27 mouse cellular contexts compared by ENCODE assay signal in the genomic region with DNA sequence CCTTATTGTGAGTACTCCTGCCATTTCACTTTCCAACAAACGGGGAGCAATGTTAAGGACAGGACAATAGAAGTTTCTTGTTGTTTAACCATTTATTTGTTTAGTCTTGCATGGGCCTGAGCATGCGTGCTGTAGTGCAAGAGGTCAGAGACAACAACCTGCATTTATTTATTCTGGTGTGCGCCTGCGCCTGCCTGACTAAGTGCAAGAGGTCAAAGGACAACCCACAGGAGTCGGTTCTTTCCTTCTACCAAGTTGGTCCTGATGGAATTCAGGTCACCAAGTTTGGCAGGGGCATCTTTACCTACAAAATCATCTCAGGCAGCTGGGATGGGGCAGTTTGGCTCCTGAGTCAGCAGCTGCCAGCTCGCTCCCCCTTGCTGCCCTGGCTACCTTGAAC. TPM values are rescaled to one million over a fixed set of nuclear protein-coding genes. Genes with fewer than 3 reads are reported as not detected.
A peak's percentile ranks its signal among the peaks of the same experiment; 100 is the strongest.
DNase-seq lines count a peak whose midpoint lies in the region; ATAC-seq and TF ChIP-seq lines count a peak whose summit lies in the region.
"Had no signal": no experiment of that assay in that cellular context is flagged by ENCODE, and none has a peak within 500 bp of the region (broad histone marks: within the 10 kb centered on the region; RNA-seq: fewer than 3 reads in every experiment).

No protein-coding gene starts in this region.

- TF ChIP-seq POLR2A in liver, adult 2 months (IDR thresholded peaks at IDR 0.05; ENCODE audit: extremely low read depth, insufficient read depth, low read length) = no peak

- H3K9me3 ChIP-seq in kidney, embryonic 15.5 days (replicated peaks) = no peaks in the 10 kb centered on the region
- H3K9me3 ChIP-seq: embryonic facial prominence, embryonic 13.5 days; forebrain, embryonic 12.5 days; forebrain, embryonic 15.5 days; heart, embryonic 12.5 days; heart, embryonic 15.5 days; hindbrain, embryonic 10.5 days; hindbrain, embryonic 13.5 days had no signal

- H3K4me1 ChIP-seq in kidney, embryonic 15.5 days = no peaks in the 10 kb centered on the region
- H3K4me1 ChIP-seq in liver, adult 2 months (ENCODE audit: control insufficient read depth, insufficient read depth, low read length) = peaks cover 2% of the 10 kb centered on the region; the same call in 1 of the 2 replicates
- H3K4me1 ChIP-seq: embryonic facial prominence, embryonic 10.5 days; embryonic facial prominence, embryonic 13.5 days; forebrain, embryonic 12.5 days; forebrain, embryonic 15.5 days; heart, embryonic 12.5 days; heart, embryonic 15.5 days had no signal

- no peak for TF ChIP-seq CTCF in liver, adult 2 months (IDR thresholded peaks at IDR 0.05; ENCODE audit: low read depth, low read length)

- H3K79me2 ChIP-seq in liver, adult 2 months (ENCODE audit: control insufficient read depth, insufficient read depth, low read length) = no peaks in the 10 kb centered on the region

- ATAC-seq in kidney, embryonic 15.5 days (replicated peaks; ENCODE audit: low FRiP score) = no peak
- ATAC-seq: activated CD4-positive, CD25-positive, alpha-beta regulatory T cell, adult 4 months; forebrain, embryonic 15.5 days had no signal

- no peaks in the 10 kb centered on the region for H3K27me3 ChIP-seq in kidney, embryonic 15.5 days
- no peaks in the 10 kb centered on the region for H3K27me3 ChIP-seq in liver, adult 2 months (ENCODE audit: control insufficient read depth, insufficient read depth, low read length)
- H3K27me3 ChIP-seq: embryonic facial prominence, embryonic 13.5 days; forebrain, embryonic 12.5 days; forebrain, embryonic 15.5 days; heart, embryonic 12.5 days; heart, embryonic 15.5 days; hindbrain, embryonic 13.5 days had no signal

- peaks cover 38% of the 10 kb centered on the region for H3K36me3 ChIP-seq in kidney, embryonic 15.5 days
- H3K36me3 ChIP-seq in liver, adult 2 months (ENCODE audit: control insufficient read depth, insufficient read depth, low read length) = peaks cover 2% of the 10 kb centered on the region; the same call in 1 of the 2 replicates

- peak; percentile 53 for DNase-seq in kidney, adult 11 months
- peak; percentile 50 to 51 for DNase-seq in kidney, adult 8-10 months
- no peak for DNase-seq in kidney, postnatal 10 days
- DNase-seq in liver, adult 2 months (ENCODE audit: extremely low read depth, low read depth, low spot score) = peak; percentile 45
- DNase-seq in liver = no peak
- DNase-seq: adrenal gland, adult 8-10 months; adrenal gland, postnatal 25 days; cerebellum, adult 11-12 months; cerebellum, adult 8-10 months; cerebellum, postnatal 10 days; cerebellum, postnatal 36 days; embryo, embryonic 11 days; gastrocnemius, postnatal 25 days; heart, adult 18-20 months; heart, postnatal 10 days; heart, postnatal 36 days had no signal

- WGBS in kidney, embryonic 15.5 days = 77% methylated on average over 6 of the region's 6 CpGs
- WGBS in liver, adult 2 months = 37% methylated on average over 6 of the region's 6 CpGs

- no peak overlapping the region for H3K4me2 ChIP-seq in kidney, embryonic 15.5 days
- H3K4me2 ChIP-seq: embryonic facial prominence, embryonic 13.5 days; forebrain, embryonic 12.5 days; forebrain, embryonic 15.5 days; heart, embryonic 12.5 days; heart, embryonic 15.5 days; hindbrain, embryonic 13.5 days had no signal

- H3K4me3 ChIP-seq in kidney, embryonic 15.5 days (replicated peaks) = no peak overlapping the region
- H3K4me3 ChIP-seq in liver, adult 2 months (ENCODE audit: insufficient read depth, low read depth, low read length) = no peak overlapping the region
- H3K4me3 ChIP-seq: embryonic facial prominence, embryonic 10.5 days; embryonic facial prominence, embryonic 13.5 days; erythroblast, embryonic 14.5 days; forebrain, embryonic 12.5 days; forebrain, embryonic 15.5 days; heart, embryonic 12.5 days; heart, embryonic 15.5 days; hindbrain, embryonic 10.5 days; hindbrain, embryonic 13.5 days had no signal

- H3K27ac ChIP-seq in kidney, embryonic 15.5 days = no peak overlapping the region
- H3K27ac ChIP-seq in liver, adult 2 months (replicated peaks; ENCODE audit: insufficient read depth, low read depth, low read length) = no peak overlapping the region
- H3K27ac ChIP-seq: embryonic facial prominence, embryonic 10.5 days; embryonic facial prominence, embryonic 13.5 days; forebrain, embryonic 12.5 days; forebrain, embryonic 15.5 days; heart, embryonic 15.5 days; hindbrain, embryonic 10.5 days; hindbrain, embryonic 13.5 days had no signal

- no peak overlapping the region for H3K9ac ChIP-seq in kidney, embryonic 15.5 days
- no peak overlapping the region for H3K9ac ChIP-seq in liver, adult 2 months (ENCODE audit: low read depth, low read length)
- H3K9ac ChIP-seq: embryonic facial prominence, embryonic 13.5 days; forebrain, embryonic 12.5 days; forebrain, embryonic 15.5 days; heart, embryonic 12.5 days; heart, embryonic 15.5 days; hindbrain, embryonic 13.5 days had no signal

RNA-seq across cellular contexts. Expression of gene Zbed3, which starts 22.5 kb away (rescaled TPM):
- polyA plus RNA-seq in kidney, embryonic 15.5 days (2015; fragmentation: Nextera tagmentation; extraction: Ambion mirVana) = 77.8 and 84.1 TPM in 2 replicates
- 1.1 and 1.9 TPM in 2 replicates for total RNA-seq in liver, adult 2 months (2014; rRNA removed)
- 4.4 and 5.4 TPM in 2 replicates for polyA plus RNA-seq in liver, adult 2 months (2012; rRNA removed)

RNA-seq across cellular contexts. Expression of gene Aggf1, which starts 29.3 kb away (rescaled TPM):
- 35.9 and 37.4 TPM in 2 replicates for polyA plus RNA-seq in kidney, embryonic 15.5 days (2015; fragmentation: Nextera tagmentation; extraction: Ambion mirVana)
- 14.0 and 15.2 TPM in 2 replicates for total RNA-seq in liver, adult 2 months (2014; rRNA removed)
- polyA plus RNA-seq in liver, adult 2 months (2012; rRNA removed) = 9.0 and 9.1 TPM in 2 replicates

Comparison
In these comparisons a context has a peak if more than half of its experiments do, and no peak if none do; other contexts are left out.
1. DNase-seq: peak in kidney, adult 11 months (single experiment), kidney, adult 8-10 months (2 of 2) and liver, adult 2 months (single experiment); none in kidney, postnatal 10 days (single experiment) and liver (single experiment).
2. RNA of gene Zbed3, which starts 22.5 kb away (polyA plus RNA-seq): 77.8 to 84.1 TPM in kidney, embryonic 15.5 days; 4.4 to 5.4 TPM in liver, adult 2 months; every median in the first group is over 10 times any median in the second.